In genomic region chr8:45332685-45333409, GRCm38 (mm10) we compare ENCODE assay signal across 8 mouse cellular contexts. TPM values are rescaled to one million over a fixed set of nuclear protein-coding genes. Genes with fewer than 3 reads are reported as not detected.
DNase-seq lines count a peak whose midpoint lies in the region; ATAC-seq and TF ChIP-seq lines count a peak whose summit lies in the region.

TSS of gene Cyp4v3 (minus strand) at chr8:45333216.

- H3K4me3 ChIP-seq in bone marrow, adult 2 months (replicated peaks; ENCODE audit: control insufficient read depth, low read depth, low read length), result peak within 1 kb of the TSS; percentile 87
- H3K4me3 ChIP-seq in forebrain, postnatal 0 days (ENCODE audit: low read depth, low read length), result peak within 1 kb of the TSS; percentile 61

- TF ChIP-seq CTCF in bone marrow, adult 2 months (IDR thresholded peaks at IDR 0.05; ENCODE audit: control insufficient read depth, insufficient read depth, low read length), result no peak
- no peak for TF ChIP-seq CTCF in forebrain, postnatal 0 days (IDR thresholded peaks at IDR 0.05; ENCODE audit: low read depth)

- peak within 1 kb of the TSS; percentile 98 for H3K4me2 ChIP-seq in forebrain, postnatal 0 days (ENCODE audit: low read depth)

- H3K27ac ChIP-seq in bone marrow, adult 2 months (ENCODE audit: control insufficient read depth, insufficient read depth, low read depth, low read length, poor library complexity), result peak within 1 kb of the TSS; percentile 63
- no peak within 1 kb of the TSS for H3K27ac ChIP-seq in forebrain, postnatal 0 days (ENCODE audit: low read depth, low read length)

- WGBS in bone marrow, adult 2 months, result under 1% methylated on average over 44 of the region's 44 CpGs
- under 1% methylated on average over 42 of the region's 44 CpGs for WGBS in forebrain, postnatal 0 days

- peak; percentile 96 for ATAC-seq in CD4-positive, CD25-positive, alpha-beta regulatory T cell, adult 4 months
- peak; percentile 78 for ATAC-seq in forebrain, postnatal 0 days

- H3K27me3 ChIP-seq in forebrain, postnatal 0 days (ENCODE audit: insufficient read depth, low read length), result peaks cover 5% of the 10 kb centered on the region; the same call in 1 of the 2 replicates

- no peaks in the 10 kb centered on the region for H3K36me3 ChIP-seq in forebrain, postnatal 0 days (ENCODE audit: insufficient read depth)

- no peaks in the 10 kb centered on the region for H3K9me3 ChIP-seq in forebrain, postnatal 0 days (ENCODE audit: low read length)

- no peaks in the 10 kb centered on the region for H3K4me1 ChIP-seq in bone marrow, adult 2 months (ENCODE audit: control insufficient read depth, insufficient read depth, low read length)
- H3K4me1 ChIP-seq in forebrain, postnatal 0 days (ENCODE audit: insufficient read depth), result peaks cover 8% of the 10 kb centered on the region; the same call in 1 of the 2 replicates

- DNase-seq in forebrain, postnatal 0 days, result peak; percentile 44
- DNase-seq in heart, postnatal 4 days, result peak; percentile 65
- DNase-seq in layer of hippocampus, adult 8-10 months (ENCODE audit: low spot score in 2 of 2), result peak; percentile 13 to 37
- DNase-seq in lung, postnatal 10 days, result peak; percentile 85
- peak; percentile 45 for DNase-seq in ovary, postnatal 10 days (ENCODE audit: low spot score)
- peak; percentile 31 to 50 for DNase-seq in thymus, postnatal 10 days (ENCODE audit: low spot score in 2 of 2)

- no peak; the same call in 1 of the 2 replicates for TF ChIP-seq POLR2A in bone marrow, adult 2 months (IDR thresholded peaks at IDR 0.05; ENCODE audit: borderline replicate concordance, control insufficient read depth, low read depth, low read length)

- peak within 1 kb of the TSS; percentile 52 for H3K9ac ChIP-seq in forebrain, postnatal 0 days

RNA-seq across cellular contexts. Expression of gene Cyp4v3, which starts in this region (rescaled TPM):
- polyA plus RNA-seq in CD4-positive, CD25-positive, alpha-beta regulatory T cell, adult 4 months (2017; shearing (Covaris generic)), result 10 to 100 TPM; 15.4 to 17.4 TPM
- 1.7 and 2.9 TPM in 2 replicates for polyA plus RNA-seq in bone marrow, adult 2 months (2011; ENCODE audit: insufficient read depth, insufficient read length, low replicate concordance, missing spikeins)
- 2.2 and 2.4 TPM in 2 replicates for total RNA-seq in forebrain, postnatal 0 days (2014; rRNA removed)
- polyA plus RNA-seq in forebrain, postnatal 0 days (2015; fragmentation: Nextera tagmentation; extraction: Ambion mirVana), result 1.8 and 2.1 TPM in 2 replicates
- 1 to 10 TPM; 1.1 to 1.4 TPM for total RNA-seq in heart, postnatal 4 days (2021)
- 10 to 100 TPM in 2 of 4 experiments, 1 to 10 TPM in 2; 6.2 to 14.2 (median 8.7) TPM for total RNA-seq in layer of hippocampus, adult 8-10 months (2022)

Comparison
In these comparisons a context has a peak if more than half of its experiments do, and no peak if none do; other contexts are left out.
1. DNase-seq: peak in every context shown above with its lines; median percentile 85 in lung, postnatal 10 days; 65 in heart, postnatal 4 days; 45 in ovary, postnatal 10 days; 44 in forebrain, postnatal 0 days; 40 in thymus, postnatal 10 days; 25 in layer of hippocampus, adult 8-10 months.